Mouse (Mus musculus): ENCODE data around the gene Prss42.

Gene Prss42
- long read RNA-seq, experiment 1: 0 reads
- long read RNA-seq, experiment 2: 0 reads

GRCm38 (mm10) chr9:110797866-110798265 is at the start of gene Prss42:
Prss42 (plus strand) TSS chr9:110798166.
- intact Hi-C loops (cut with DNase I): no loop called here

- intact Hi-C loops (cut with DNase I): no loop called here
Measured at GRCm38 (mm10) chr9:110748451-110748850, 49.5 kb upstream of the Prss42 start.

GRCm38 (mm10) chr9:110750404-110751187 is 47.4 kb upstream of the Prss42 start:
- intact Hi-C loops (cut with DNase I): no loop called here

GRCm38 (mm10) chr9:110751412-110751811 is 46.6 kb upstream of the Prss42 start:
- intact Hi-C loops (cut with DNase I): no loop called here

GRCm38 (mm10) chr9:110752917-110753435 is 45.0 kb upstream of the Prss42 start:
- intact Hi-C loops (cut with DNase I): no loop called here

GRCm38 (mm10) chr9:110753773-110754172 is 44.2 kb upstream of the Prss42 start:
- intact Hi-C loops (cut with DNase I): no loop called here

- intact Hi-C loops (cut with DNase I): loop anchor here (5.0 kb wide), 1 partner anchor 41 kb away; no protein-coding TSS in a partner anchor
Measured at GRCm38 (mm10) chr9:110757816-110758215, 40.1 kb upstream of the Prss42 start.

GRCm38 (mm10) chr9:110758605-110759004 is 39.4 kb upstream of the Prss42 start:
- intact Hi-C loops (cut with DNase I): loop anchor here (5.0 kb wide), 1 partner anchor 41 kb away; no protein-coding TSS in a partner anchor

GRCm38 (mm10) chr9:110759265-110759664 is 38.7 kb upstream of the Prss42 start:
- intact Hi-C loops (cut with DNase I): loop anchor here (5.0 kb wide), 1 partner anchor 42 kb away; no protein-coding TSS in a partner anchor

- intact Hi-C loops (cut with DNase I): no loop called here
Measured at GRCm38 (mm10) chr9:110760886-110761285, 37.1 kb upstream of the Prss42 start.

GRCm38 (mm10) chr9:110762763-110763162 is 35.2 kb upstream of the Prss42 start:
- intact Hi-C loops (cut with DNase I): no loop called here

- intact Hi-C loops (cut with DNase I): no loop called here
Measured at GRCm38 (mm10) chr9:110763405-110763804, 34.6 kb upstream of the Prss42 start.

- intact Hi-C loops (cut with DNase I): no loop called here
Measured at GRCm38 (mm10) chr9:110772336-110772735, 25.6 kb upstream of the Prss42 start.

GRCm38 (mm10) chr9:110774403-110775268 is 23.3 kb upstream of the Prss42 start:
- intact Hi-C loops (cut with DNase I): loop anchor here (5.0 kb wide), 2 partner anchors 47 to 137 kb away; no protein-coding TSS in a partner anchor

GRCm38 (mm10) chr9:110775269-110776022 is 22.5 kb upstream of the Prss42 start:
- intact Hi-C loops (cut with DNase I): loop anchor here (5.0 kb wide), 2 partner anchors 48 to 138 kb away; no protein-coding TSS in a partner anchor

- intact Hi-C loops (cut with DNase I): loop anchor here (5.0 kb wide), 2 partner anchors 51 to 141 kb away; no protein-coding TSS in a partner anchor
Measured at GRCm38 (mm10) chr9:110778100-110778499, 19.9 kb upstream of the Prss42 start.

- intact Hi-C loops (cut with DNase I): loop anchor here (5.0 kb wide), 2 partner anchors 51 to 141 kb away; no protein-coding TSS in a partner anchor
Measured at GRCm38 (mm10) chr9:110778559-110778958, 19.4 kb upstream of the Prss42 start.

- intact Hi-C loops (cut with DNase I): loop anchor here (5.0 kb wide), 2 partner anchors 52 to 142 kb away; no protein-coding TSS in a partner anchor
Measured at GRCm38 (mm10) chr9:110779242-110779913, 18.6 kb upstream of the Prss42 start.

- intact Hi-C loops (cut with DNase I): loop anchor here (1.0 to 5.0 kb wide), 3 partner anchors 65 to 369 kb away; no protein-coding TSS in a partner anchor
Measured at GRCm38 (mm10) chr9:110781256-110781721, 16.7 kb upstream of the Prss42 start.

GRCm38 (mm10) chr9:110781731-110782130 is 16.2 kb upstream of the Prss42 start:
- intact Hi-C loops (cut with DNase I): loop anchor here (1.0 to 5.0 kb wide), 3 partner anchors 65 to 369 kb away; no protein-coding TSS in a partner anchor

Data from adrenal gland (tissue).